In genomic region chr3:89231345-89231744, GRCm38 (mm10) we compare ENCODE assay signal across 23 mouse cellular contexts. TPM values are rescaled to one million over a fixed set of nuclear protein-coding genes. Genes with fewer than 3 reads are reported as not detected.
A peak's percentile ranks its signal among the peaks of the same experiment; 100 is the strongest.
DNase-seq lines count a peak whose midpoint lies in the region; ATAC-seq and TF ChIP-seq lines count a peak whose summit lies in the region.
"Had no signal": no experiment of that assay in that cellular context is flagged by ENCODE, and none has a peak within 500 bp of the region (broad histone marks: within the 10 kb centered on the region; RNA-seq: fewer than 3 reads in every experiment).

No protein-coding gene starts in this region.

- peak overlapping the region; percentile 9; the same call in 1 of the 2 replicates for H3K4me3 ChIP-seq in kidney, adult 2 months (ENCODE audit: insufficient read depth, low read depth, low read length)
- peak overlapping the region; percentile 53 for H3K4me3 ChIP-seq in lung, embryonic 16.5 days (ENCODE audit: low read length)
- H3K4me3 ChIP-seq in stomach, postnatal 0 days (ENCODE audit: low read depth, low read length): peak overlapping the region; percentile 38
- H3K4me3 ChIP-seq: embryonic facial prominence, embryonic 12.5 days; erythroblast, embryonic 14.5 days; heart, adult 2 months; hindbrain, embryonic 15.5 days; limb, embryonic 13.5 days; liver, embryonic 13.5 days had no signal

- no peaks in the 10 kb centered on the region for H3K9me3 ChIP-seq in lung, embryonic 16.5 days (ENCODE audit: control insufficient read depth, low read length)
- no peaks in the 10 kb centered on the region for H3K9me3 ChIP-seq in stomach, postnatal 0 days (ENCODE audit: control insufficient read depth, low read length)
- H3K9me3 ChIP-seq: embryonic facial prominence, embryonic 12.5 days; hindbrain, embryonic 15.5 days; limb, embryonic 13.5 days; liver, embryonic 13.5 days had no signal

- no peak for DNase-seq in kidney, adult 2 months
- no peak for DNase-seq in kidney, postnatal 4 days
- no peak for DNase-seq in lung, adult 18-20 months
- peak; percentile 83 for DNase-seq in induced T-regulatory cell, adult 2 months (ENCODE audit: low read depth)
- DNase-seq in stomach, postnatal 0 days (ENCODE audit: low spot score): peak; percentile 35
- DNase-seq in cerebellum, adult 11-12 months: no peak
- no peak for DNase-seq in heart, postnatal 25 days (ENCODE audit: low spot score)
- DNase-seq: adrenal gland, adult 8-10 months; cerebellum, adult 9-10 months; gastrocnemius, postnatal 10 days; heart, adult 2 months; heart, postnatal 4 days; liver, embryonic 13.5 days; midbrain, embryonic 14.5 days; right cerebral cortex, postnatal 4 days; thymus, postnatal 36 days had no signal

- H3K9ac ChIP-seq in lung, embryonic 16.5 days (ENCODE audit: low read length): peak overlapping the region; percentile 58
- peak overlapping the region; percentile 45 for H3K9ac ChIP-seq in stomach, postnatal 0 days (ENCODE audit: low read length)
- H3K9ac ChIP-seq: embryonic facial prominence, embryonic 12.5 days; hindbrain, embryonic 15.5 days; limb, embryonic 13.5 days; liver, embryonic 13.5 days had no signal

- intact Hi-C loops in heart, postnatal 25 days (cut with DNase I): no loop called here

- no peaks in the 10 kb centered on the region for H3K27me3 ChIP-seq in kidney, adult 2 months (replicated peaks; ENCODE audit: control insufficient read depth, insufficient read depth, low read length)
- H3K27me3 ChIP-seq in lung, embryonic 16.5 days (ENCODE audit: control insufficient read depth, insufficient read depth, low read depth, low read length): no peaks in the 10 kb centered on the region
- H3K27me3 ChIP-seq in stomach, postnatal 0 days (ENCODE audit: control insufficient read depth, insufficient read depth, low read length): no peaks in the 10 kb centered on the region
- H3K27me3 ChIP-seq: hindbrain, embryonic 15.5 days had no signal

- peaks cover 9% of the 10 kb centered on the region; the same call in 1 of the 2 replicates for H3K4me1 ChIP-seq in kidney, adult 2 months (ENCODE audit: control insufficient read depth, insufficient read depth, low read length)
- H3K4me1 ChIP-seq in lung, embryonic 16.5 days (replicated peaks; ENCODE audit: control insufficient read depth, insufficient read depth, low read length): peaks cover 31% of the 10 kb centered on the region
- H3K4me1 ChIP-seq in stomach, postnatal 0 days (replicated peaks; ENCODE audit: control insufficient read depth, insufficient read depth): peaks cover 3% of the 10 kb centered on the region; the same call in 1 of the 2 replicates

- no peaks in the 10 kb centered on the region for H3K36me3 ChIP-seq in kidney, adult 2 months (ENCODE audit: control insufficient read depth, insufficient read depth, low read length)
- H3K36me3 ChIP-seq in lung, embryonic 16.5 days (ENCODE audit: control insufficient read depth, insufficient read depth, low read length): no peaks in the 10 kb centered on the region
- no peaks in the 10 kb centered on the region for H3K36me3 ChIP-seq in stomach, postnatal 0 days (ENCODE audit: control insufficient read depth, insufficient read depth, low read length)
- H3K36me3 ChIP-seq: embryonic facial prominence, embryonic 12.5 days; liver, embryonic 13.5 days had no signal

- no peak for TF ChIP-seq POLR2A in kidney, adult 2 months (IDR thresholded peaks at IDR 0.05; ENCODE audit: low read depth, low read length)

- no peak for TF ChIP-seq EP300 in stomach, postnatal 0 days (optimal IDR thresholded peaks at IDR 0.05)

- WGBS in kidney, adult 2 months: 55% methylated on average over 7 of the region's 7 CpGs
- 43% methylated on average over 7 of the region's 7 CpGs for WGBS in lung, embryonic 16.5 days
- 45% methylated on average over 7 of the region's 7 CpGs for WGBS in stomach, postnatal 0 days

- peak overlapping the region; percentile 83 for H3K4me2 ChIP-seq in lung, embryonic 16.5 days (ENCODE audit: low read depth, low read length)
- peak overlapping the region; percentile 61 for H3K4me2 ChIP-seq in stomach, postnatal 0 days (replicated peaks; ENCODE audit: low read depth)
- H3K4me2 ChIP-seq: embryonic facial prominence, embryonic 12.5 days; hindbrain, embryonic 15.5 days; limb, embryonic 13.5 days; liver, embryonic 13.5 days had no signal

- TF ChIP-seq CTCF in kidney, adult 2 months (conservative IDR thresholded peaks at IDR 0.05; ENCODE audit: insufficient read depth, insufficient read length, low read depth, low read length): no peak
- no peak for TF ChIP-seq CTCF in stomach, postnatal 0 days (IDR thresholded peaks at IDR 0.05; ENCODE audit: low read depth)

- ATAC-seq in lung, embryonic 16.5 days (ENCODE audit: low read depth): no peak
- no peak for ATAC-seq in stomach, postnatal 0 days (ENCODE audit: low FRiP score, low TSS enrichment)
- ATAC-seq: forebrain, embryonic 14.5 days; intestine, postnatal 0 days had no signal

- no peak overlapping the region for H3K27ac ChIP-seq in kidney, adult 2 months (ENCODE audit: insufficient read depth, low read depth, low read length)
- H3K27ac ChIP-seq in lung, embryonic 16.5 days (ENCODE audit: low read length): peak overlapping the region; percentile 97
- H3K27ac ChIP-seq in stomach, postnatal 0 days (replicated peaks): peak overlapping the region; percentile 89; the same call in 1 of the 2 replicates
- H3K27ac ChIP-seq: embryonic facial prominence, embryonic 12.5 days; heart, adult 2 months; hindbrain, embryonic 15.5 days; limb, embryonic 13.5 days; liver, embryonic 13.5 days had no signal

RNA-seq across cellular contexts. Expression of gene Muc1, which starts 2.5 kb away (rescaled TPM):
- polyA plus RNA-seq in kidney, adult 2 months (2012; rRNA removed): 45.9 and 53.8 TPM in 2 replicates
- polyA plus RNA-seq in lung, embryonic 16.5 days (2015; fragmentation: Nextera tagmentation; extraction: Ambion mirVana): 151 and 162 TPM in 2 replicates
- polyA plus RNA-seq in stomach, postnatal 0 days (2015; fragmentation: Nextera tagmentation; extraction: Ambion mirVana): 212 and 255 TPM in 2 replicates
- under 1 TPM; 0.22 to 0.39 TPM for total RNA-seq in heart, postnatal 25 days (2021)
- polyA plus RNA-seq: erythroblast, embryonic 14.5 days had no signal

RNA-seq across cellular contexts. Expression of gene Mtx1, which starts 4.5 kb away (rescaled TPM):
- 257 and 283 TPM in 2 replicates for polyA plus RNA-seq in kidney, adult 2 months (2012; rRNA removed)
- polyA plus RNA-seq in lung, embryonic 16.5 days (2015; fragmentation: Nextera tagmentation; extraction: Ambion mirVana): 174 and 188 TPM in 2 replicates
- 129 and 133 TPM in 2 replicates for polyA plus RNA-seq in stomach, postnatal 0 days (2015; fragmentation: Nextera tagmentation; extraction: Ambion mirVana)
- total RNA-seq in heart, postnatal 25 days (2021): 10 to 100 TPM; 62.3 to 62.6 TPM

RNA-seq across cellular contexts. Expression of gene Krtcap2, which starts 14.4 kb away (rescaled TPM):
- 142 and 173 TPM in 2 replicates for polyA plus RNA-seq in kidney, adult 2 months (2012; rRNA removed)
- polyA plus RNA-seq in lung, embryonic 16.5 days (2015; fragmentation: Nextera tagmentation; extraction: Ambion mirVana): 304 and 314 TPM in 2 replicates
- 266 and 314 TPM in 2 replicates for polyA plus RNA-seq in stomach, postnatal 0 days (2015; fragmentation: Nextera tagmentation; extraction: Ambion mirVana)
- 10 to 100 TPM; 73.5 to 87.6 TPM for total RNA-seq in heart, postnatal 25 days (2021)

RNA-seq across cellular contexts. Expression of gene Trim46, which starts 14.8 kb away (rescaled TPM):
- polyA plus RNA-seq in kidney, adult 2 months (2012; rRNA removed): 9.1 and 10.5 TPM in 2 replicates
- polyA plus RNA-seq in lung, embryonic 16.5 days (2015; fragmentation: Nextera tagmentation; extraction: Ambion mirVana): 7.2 and 7.7 TPM in 2 replicates
- polyA plus RNA-seq in stomach, postnatal 0 days (2015; fragmentation: Nextera tagmentation; extraction: Ambion mirVana): 2.7 and 3.3 TPM in 2 replicates
- total RNA-seq in heart, postnatal 25 days (2021): under 1 TPM; 0.47 to 0.59 TPM

RNA-seq across cellular contexts. Expression of gene Thbs3, which starts 16.4 kb away (rescaled TPM):
- 5.0 and 7.9 TPM in 2 replicates for polyA plus RNA-seq in kidney, adult 2 months (2012; rRNA removed)
- polyA plus RNA-seq in lung, embryonic 16.5 days (2015; fragmentation: Nextera tagmentation; extraction: Ambion mirVana): 57.7 and 65.4 TPM in 2 replicates
- polyA plus RNA-seq in stomach, postnatal 0 days (2015; fragmentation: Nextera tagmentation; extraction: Ambion mirVana): 25.5 and 31.1 TPM in 2 replicates
- total RNA-seq in heart, postnatal 25 days (2021): 1 to 10 TPM; 6.1 to 7.2 TPM

Comparison
In these comparisons a context has a peak if more than half of its experiments do, and no peak if none do; other contexts are left out.
1. DNase-seq: peak in induced T-regulatory cell, adult 2 months (single experiment) and stomach, postnatal 0 days (single experiment); none in kidney, adult 2 months (single experiment), kidney, postnatal 4 days (0 of 2), lung, adult 18-20 months (0 of 2), cerebellum, adult 11-12 months (single experiment) and heart, postnatal 25 days (single experiment).
2. Peak in every context shown above with its lines, with median percentiles within 50 percentile points of each other: H3K4me3 ChIP-seq.